Mouse (Mus musculus) C2C12 (cell line): ENCODE results near the gene Car1.

Experiments
- CEBPB ChIP-seq: IDR thresholded peaks from one replicate; pipeline ENCODE4 v1.6.1; 2011; ENCODE audit warnings: low read depth, mild to moderate bottlenecking, control low read depth, moderate library complexity
- CTCF ChIP-seq: IDR thresholded peaks from one replicate; pipeline ENCODE4 v1.5.1; 2011; ENCODE audit not compliant: control insufficient read depth, insufficient read depth, insufficient read length
- FOSL1 ChIP-seq: IDR thresholded peaks from one replicate; pipeline ENCODE4 v1.8.0; 2011; ENCODE audit warnings: mild to moderate bottlenecking, low read length; ENCODE audit not compliant: poor library complexity, insufficient read depth, severe bottlenecking
- MAX ChIP-seq: IDR thresholded peaks from one replicate; pipeline ENCODE4 v1.6.1; 2011; ENCODE audit warnings: mild to moderate bottlenecking, control low read depth
- MYOD1 ChIP-seq: IDR thresholded peaks from one replicate; pipeline ENCODE4 v1.6.1; 2011; ENCODE audit warnings: low read depth; ENCODE audit not compliant: control insufficient read depth, insufficient read length
- USF1 ChIP-seq: IDR thresholded peaks from one replicate; pipeline ENCODE4 v1.6.1; 2011; ENCODE audit warnings: low read depth, mild to moderate bottlenecking, control low read depth, moderate library complexity

- TF ChIP-seq MAX (no peak), CTCF (no peak), USF1 (no peak), MYOD1 (no peak), CEBPB (no peak), FOSL1 (no peak)
These were observed at the start of gene Car1 for GRCm38 (mm10) chr3:14808211-14808610.
